Comparison of ENCODE assay signal across 8 mouse cellular contexts in the genomic region with DNA sequence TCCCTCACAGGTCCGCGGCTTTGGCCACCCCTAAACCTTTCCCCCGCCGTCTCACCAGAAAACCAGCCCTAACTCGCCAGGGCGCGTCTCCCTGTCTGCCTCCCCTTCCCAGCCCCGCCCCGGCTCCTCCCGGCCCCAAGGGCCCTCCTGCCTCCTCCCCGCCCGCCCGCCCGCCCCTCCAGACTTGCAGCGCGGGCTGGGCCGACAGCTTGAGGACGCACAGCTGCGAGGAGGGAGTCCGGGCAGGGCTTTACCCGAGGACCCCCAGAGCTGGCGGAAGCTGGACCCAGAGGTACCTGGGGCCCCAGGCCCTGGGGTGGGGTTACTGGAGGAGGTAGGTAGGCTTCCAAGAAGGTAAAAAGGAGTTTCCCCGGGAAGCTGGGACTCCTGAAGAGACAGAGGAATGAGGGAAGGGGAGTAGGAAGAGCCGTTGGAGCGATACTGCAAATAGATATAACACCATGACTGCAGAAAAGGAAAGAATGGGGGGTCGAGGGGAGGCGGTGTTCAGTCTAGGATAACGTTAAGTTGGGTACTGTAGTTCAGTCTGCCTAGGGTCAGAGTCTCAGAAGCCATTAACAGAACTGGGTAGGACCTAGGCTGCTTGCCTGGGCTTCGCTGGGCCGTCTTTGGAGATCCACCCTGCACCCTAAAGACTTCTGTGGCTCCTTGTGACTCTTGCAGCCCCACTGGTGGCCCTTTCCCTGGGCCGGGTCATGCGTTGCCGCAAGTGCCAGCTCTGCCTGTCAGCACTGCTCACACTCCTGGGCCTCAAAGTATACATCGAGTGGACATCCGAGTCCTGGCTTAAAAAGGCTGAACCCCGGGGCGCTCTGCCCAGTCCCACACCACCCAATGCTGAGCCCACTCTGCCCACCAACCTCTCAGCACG. TPM values are rescaled to one million over a fixed set of nuclear protein-coding genes. Genes with fewer than 3 reads are reported as not detected.
DNase-seq lines count a peak whose midpoint lies in the region; ATAC-seq and TF ChIP-seq lines count a peak whose summit lies in the region.

No protein-coding gene starts in this region.

- DNase-seq in gastrocnemius, adult 18-20 months (ENCODE audit: low spot score): peak; percentile 64
- DNase-seq in liver, embryonic 13.5 days: peak; percentile 55
- DNase-seq in neural tube, embryonic 10.5 days (ENCODE audit: extremely low spot score, low spot score): peak; percentile 54
- DNase-seq in thymus, postnatal 36 days: peak; percentile 75 to 83
- no peak for DNase-seq in right cerebral cortex, postnatal 10 days (ENCODE audit: low spot score in 2 of 2)

- H3K36me3 ChIP-seq in ES-Bruce4 (ENCODE audit: control insufficient read depth, insufficient read depth, low read length, poor library complexity, severe bottlenecking): no peaks in the 10 kb centered on the region; the same call in 1 of the 2 replicates
- H3K36me3 ChIP-seq in hindbrain, embryonic 15.5 days: peaks cover 21% of the 10 kb centered on the region; the same call in 1 of the 2 replicates
- H3K36me3 ChIP-seq in liver, embryonic 13.5 days: peaks cover 17% of the 10 kb centered on the region

- H3K4me1 ChIP-seq in ES-Bruce4 (ENCODE audit: control insufficient read depth, insufficient read depth, low read length): no peaks in the 10 kb centered on the region
- peaks cover 24% of the 10 kb centered on the region for H3K4me1 ChIP-seq in bone marrow macrophage, adult 2 months (ENCODE audit: control insufficient read depth, insufficient read depth, low read length)
- no peaks in the 10 kb centered on the region; the same call in 1 of the 2 replicates for H3K4me1 ChIP-seq in hindbrain, embryonic 15.5 days (replicated peaks)
- peaks cover 37% of the 10 kb centered on the region for H3K4me1 ChIP-seq in liver, embryonic 13.5 days (replicated peaks)

- TF ChIP-seq CTCF in ES-Bruce4 (IDR thresholded peaks at IDR 0.05; ENCODE audit: low read depth, low read length): no peak
- no peak for TF ChIP-seq CTCF in bone marrow macrophage, adult 2 months (IDR thresholded peaks at IDR 0.05; ENCODE audit: low read depth, low read length)

- 0 out of 2 replicates have a peak, but pooled peaks have one; percentile 36 for ATAC-seq in hindbrain, embryonic 15.5 days (ENCODE audit: low FRiP score, low read depth)
- ATAC-seq in liver, embryonic 13.5 days (ENCODE audit: low read depth): peak; percentile 81

- H3K9ac ChIP-seq in ES-Bruce4 (ENCODE audit: low read depth, poor library complexity, severe bottlenecking): peak overlapping the region; percentile 39
- 0 out of 2 replicates have a peak overlapping the region, but pooled peaks have one; percentile 2 for H3K9ac ChIP-seq in hindbrain, embryonic 15.5 days
- peak overlapping the region; percentile 64 for H3K9ac ChIP-seq in liver, embryonic 13.5 days

- H3K27me3 ChIP-seq in ES-Bruce4 (ENCODE audit: control insufficient read depth, insufficient read depth, low read length, poor library complexity, severe bottlenecking): no peaks in the 10 kb centered on the region
- peaks cover 12% of the 10 kb centered on the region for H3K27me3 ChIP-seq in hindbrain, embryonic 15.5 days
- H3K27me3 ChIP-seq in liver, embryonic 13.5 days: 0 out of 2 replicates have a peak, but pooled peaks cover 4% of the 10 kb centered on the region

- WGBS in hindbrain, embryonic 15.5 days: 21% methylated on average over 38 of the region's 38 CpGs
- WGBS in liver, embryonic 13.5 days (ENCODE audit: insufficient replicate concordance): 15% methylated on average over 38 of the region's 38 CpGs

- no peaks in the 10 kb centered on the region for H3K9me3 ChIP-seq in ES-Bruce4 (replicated peaks; ENCODE audit: control insufficient read depth, insufficient read depth, low read length, poor library complexity, severe bottlenecking)
- no peaks in the 10 kb centered on the region for H3K9me3 ChIP-seq in hindbrain, embryonic 15.5 days
- H3K9me3 ChIP-seq in liver, embryonic 13.5 days (replicated peaks): no peaks in the 10 kb centered on the region

- TF ChIP-seq EP300 in ES-Bruce4 (IDR thresholded peaks at IDR 0.05; ENCODE audit: insufficient read depth, low read depth, low read length): 0 out of 2 replicates have a peak, but pooled peaks have one; percentile 18

- H3K4me2 ChIP-seq in hindbrain, embryonic 15.5 days: peak overlapping the region; percentile 47
- H3K4me2 ChIP-seq in liver, embryonic 13.5 days: peak overlapping the region; percentile 82

- H3K4me3 ChIP-seq in ES-Bruce4 (ENCODE audit: low read depth, low read length): peak overlapping the region; percentile 24
- peak overlapping the region; percentile 62 for H3K4me3 ChIP-seq in bone marrow macrophage, adult 2 months (ENCODE audit: insufficient read depth, low read length)
- peak overlapping the region; percentile 11 for H3K4me3 ChIP-seq in hindbrain, embryonic 15.5 days
- H3K4me3 ChIP-seq in liver, embryonic 13.5 days (replicated peaks): peak overlapping the region; percentile 57

- H3K27ac ChIP-seq in ES-Bruce4 (ENCODE audit: insufficient read depth, low read length): no peak overlapping the region
- H3K27ac ChIP-seq in bone marrow macrophage, adult 2 months (ENCODE audit: insufficient read depth, low read depth, low read length): no peak overlapping the region
- H3K27ac ChIP-seq in hindbrain, embryonic 15.5 days (replicated peaks): no peak overlapping the region
- peak overlapping the region; percentile 73; the same call in 1 of the 2 replicates for H3K27ac ChIP-seq in liver, embryonic 13.5 days

- TF ChIP-seq POLR2A in ES-Bruce4 (IDR thresholded peaks at IDR 0.05; ENCODE audit: insufficient read depth, low read length): no peak
- TF ChIP-seq POLR2A in bone marrow macrophage, adult 2 months (IDR thresholded peaks at IDR 0.05; ENCODE audit: borderline replicate concordance, low read depth, low read length): no peak

RNA-seq across cellular contexts. Expression of gene B3gnt8, which starts 1.2 kb away (rescaled TPM):
- 0.60 and 0.87 TPM in 2 replicates for polyA plus RNA-seq in ES-Bruce4 (2011; ENCODE audit: insufficient read depth, insufficient read length, low read depth, missing spikeins)
- 59.1 and 61.2 TPM in 2 replicates for polyA plus RNA-seq in bone marrow macrophage, adult 2 months (2012; ENCODE audit: insufficient read depth, insufficient read length, missing spikeins)
- 1 to 10 TPM; 1.1 to 1.3 TPM for total RNA-seq in gastrocnemius, adult 18-20 months (2021)
- polyA plus RNA-seq in hindbrain, embryonic 15.5 days (2015; fragmentation: Nextera tagmentation; extraction: Ambion mirVana): 0.89 and 1.5 TPM in 2 replicates
- 2.1 and 2.2 TPM in 2 replicates for polyA plus RNA-seq in liver, embryonic 13.5 days (2015; fragmentation: Nextera tagmentation; extraction: Ambion mirVana)

RNA-seq across cellular contexts. Expression of gene Dmac2, which starts 8.5 kb away (rescaled TPM):
- polyA plus RNA-seq in ES-Bruce4 (2011; ENCODE audit: insufficient read depth, insufficient read length, low read depth, missing spikeins): 32.8 and 33.4 TPM in 2 replicates
- polyA plus RNA-seq in bone marrow macrophage, adult 2 months (2012; ENCODE audit: insufficient read depth, insufficient read length, missing spikeins): 41.2 and 47.8 TPM in 2 replicates
- 10 to 100 TPM; 38.7 to 43.2 TPM for total RNA-seq in gastrocnemius, adult 18-20 months (2021)
- polyA plus RNA-seq in hindbrain, embryonic 15.5 days (2015; fragmentation: Nextera tagmentation; extraction: Ambion mirVana): 46.5 and 48.5 TPM in 2 replicates
- 10.4 and 11.3 TPM in 2 replicates for polyA plus RNA-seq in liver, embryonic 13.5 days (2015; fragmentation: Nextera tagmentation; extraction: Ambion mirVana)

RNA-seq across cellular contexts. Expression of gene Erich4, which starts 12.0 kb away (rescaled TPM):
- polyA plus RNA-seq in ES-Bruce4 (2011; ENCODE audit: insufficient read depth, insufficient read length, low read depth, missing spikeins): not detected in 2 replicates
- not detected in 2 replicates for polyA plus RNA-seq in bone marrow macrophage, adult 2 months (2012; ENCODE audit: insufficient read depth, insufficient read length, missing spikeins)
- not detected for total RNA-seq in gastrocnemius, adult 18-20 months (2021)
- polyA plus RNA-seq in hindbrain, embryonic 15.5 days (2015; fragmentation: Nextera tagmentation; extraction: Ambion mirVana): 0.18 TPM in 1 of 2 replicates, not detected in the other
- polyA plus RNA-seq in liver, embryonic 13.5 days (2015; fragmentation: Nextera tagmentation; extraction: Ambion mirVana): 0.32 TPM in 2 replicates

RNA-seq across cellular contexts. Expression of gene Bckdha, which starts 31.1 kb away (rescaled TPM):
- 26.1 and 26.9 TPM in 2 replicates for polyA plus RNA-seq in ES-Bruce4 (2011; ENCODE audit: insufficient read depth, insufficient read length, low read depth, missing spikeins)
- 56.1 and 59.3 TPM in 2 replicates for polyA plus RNA-seq in bone marrow macrophage, adult 2 months (2012; ENCODE audit: insufficient read depth, insufficient read length, missing spikeins)
- 100 to 1,000 TPM; 134 to 137 TPM for total RNA-seq in gastrocnemius, adult 18-20 months (2021)
- polyA plus RNA-seq in hindbrain, embryonic 15.5 days (2015; fragmentation: Nextera tagmentation; extraction: Ambion mirVana): 43.6 and 44.9 TPM in 2 replicates
- 20.0 and 21.6 TPM in 2 replicates for polyA plus RNA-seq in liver, embryonic 13.5 days (2015; fragmentation: Nextera tagmentation; extraction: Ambion mirVana)

RNA-seq across cellular contexts. Expression of gene Exosc5, which starts 31.3 kb away (rescaled TPM):
- 53.7 and 71.1 TPM in 2 replicates for polyA plus RNA-seq in ES-Bruce4 (2011; ENCODE audit: insufficient read depth, insufficient read length, low read depth, missing spikeins)
- polyA plus RNA-seq in bone marrow macrophage, adult 2 months (2012; ENCODE audit: insufficient read depth, insufficient read length, missing spikeins): 22.6 and 30.6 TPM in 2 replicates
- total RNA-seq in gastrocnemius, adult 18-20 months (2021): 10 to 100 TPM; 19.9 to 21.3 TPM
- polyA plus RNA-seq in hindbrain, embryonic 15.5 days (2015; fragmentation: Nextera tagmentation; extraction: Ambion mirVana): 39.3 and 41.8 TPM in 2 replicates
- polyA plus RNA-seq in liver, embryonic 13.5 days (2015; fragmentation: Nextera tagmentation; extraction: Ambion mirVana): 62.3 and 68.8 TPM in 2 replicates

Comparison
In these comparisons a context has a peak if more than half of its experiments do, and no peak if none do; other contexts are left out.
1. H3K4me3 ChIP-seq: peak in every context shown above with its lines; median percentile 62 in bone marrow macrophage, adult 2 months; 57 in liver, embryonic 13.5 days; 24 in ES-Bruce4; 11 in hindbrain, embryonic 15.5 days.
2. H3K9ac ChIP-seq: peak in every context shown above with its lines; median percentile 64 in liver, embryonic 13.5 days; 39 in ES-Bruce4; 2 in hindbrain, embryonic 15.5 days.
3. DNase-seq: peak in gastrocnemius, adult 18-20 months (single experiment), liver, embryonic 13.5 days (single experiment), neural tube, embryonic 10.5 days (single experiment) and thymus, postnatal 36 days (2 of 2); none in right cerebral cortex, postnatal 10 days (0 of 2).
4. RNA of gene B3gnt8, which starts 1.2 kb away (polyA plus RNA-seq): 59.1 to 61.2 TPM in bone marrow macrophage, adult 2 months; 2.1 to 2.2 TPM in liver, embryonic 13.5 days, 0.89 to 1.5 TPM in hindbrain, embryonic 15.5 days and 0.60 to 0.87 TPM in ES-Bruce4; every median in the first group is over 10 times any median in the second.